Mouse (Mus musculus) myocyte (in vitro differentiated cells): ENCODE results near the gene Zbtb40.
A peak's percentile ranks its signal among the peaks of the same experiment; 100 is the strongest.

Experiments used
- CEBPB ChIP-seq: IDR thresholded peaks from 2 replicates; pipeline ENCODE4 v1.6.1; 2011; ENCODE audit warnings: mild to moderate bottlenecking, moderate library complexity; ENCODE audit not compliant: poor library complexity, insufficient read depth, severe bottlenecking
- E2F4 ChIP-seq: IDR thresholded peaks from one replicate; pipeline ENCODE4 v1.6.1; 2011; ENCODE audit warnings: mild to moderate bottlenecking, control low read depth, moderate library complexity; ENCODE audit not compliant: insufficient read depth
- MAX ChIP-seq: IDR thresholded peaks from one replicate; pipeline ENCODE4 v1.6.1; 2011; ENCODE audit warnings: low read depth, mild to moderate bottlenecking, control low read depth
- MYOD1 ChIP-seq, 3 experiments: IDR thresholded peaks; one replicate each; pipeline ENCODE4 v1.6.1; 2011; ENCODE audit warnings: control low read depth in 2 of 3, low read depth in 2 of 3, mild to moderate bottlenecking in 2 of 3, moderate library complexity in 1 of 3; ENCODE audit not compliant: insufficient read length in 2 of 3, control insufficient read depth in 1 of 3
- POLR2A ChIP-seq: IDR thresholded peaks from one replicate; pipeline ENCODE4 v1.6.1; 2011; ENCODE audit warnings: low read depth, mild to moderate bottlenecking, control low read depth, moderate library complexity; ENCODE audit not compliant: insufficient read length
- POLR2AphosphoS2 ChIP-seq: IDR thresholded peaks from one replicate; pipeline ENCODE4 v1.6.1; 2011; ENCODE audit warnings: low read depth, control low read depth; ENCODE audit not compliant: insufficient read length
- REST ChIP-seq: IDR thresholded peaks from one replicate; pipeline ENCODE4 v1.6.1; 2011; ENCODE audit warnings: mild to moderate bottlenecking, control low read depth, moderate library complexity; ENCODE audit not compliant: insufficient read depth, insufficient read length
- SRF ChIP-seq: IDR thresholded peaks from one replicate; pipeline ENCODE4 v1.6.1; 2011; ENCODE audit warnings: low read depth; ENCODE audit not compliant: control insufficient read depth, insufficient read length
- TCF12 ChIP-seq: IDR thresholded peaks from one replicate; pipeline ENCODE4 v1.6.1; 2011; ENCODE audit warnings: mild to moderate bottlenecking, control low read depth; ENCODE audit not compliant: poor library complexity, insufficient read depth, severe bottlenecking
- TCF3 ChIP-seq: IDR thresholded peaks from one replicate; pipeline ENCODE4 v1.6.1; 2011; ENCODE audit warnings: low read depth, control low read depth; ENCODE audit not compliant: insufficient read length
- USF1 ChIP-seq: IDR thresholded peaks from one replicate; pipeline ENCODE4 v1.6.1; 2011; ENCODE audit warnings: low read depth, mild to moderate bottlenecking, control low read depth, moderate library complexity

- TF ChIP-seq POLR2A, result no peak
- no peak for TF ChIP-seq REST
- no peak for TF ChIP-seq MAX
- TF ChIP-seq CEBPB, result no peak
- no peak for TF ChIP-seq USF1
- TF ChIP-seq POLR2AphosphoS2, result no peak
- TF ChIP-seq E2F4, result no peak
- TF ChIP-seq TCF12, result no peak
- TF ChIP-seq SRF, result no peak
- TF ChIP-seq MYOD1 (IDR thresholded peaks at IDR 0.05; ENCODE audit: control insufficient read depth in 1 of 3, insufficient read length in 2 of 3, low read depth in 2 of 3), result peak in 1 of 3 experiments; percentile 34
- no peak for TF ChIP-seq TCF3
Measured at GRCm38 (mm10) chr4:137053810-137054209, 5.2 kb upstream of the Zbtb40 start.
